Mouse (Mus musculus) adrenal gland, postnatal 36 days (tissue): ENCODE data around the gene Pomt2. TPM values are rescaled to one million over a fixed set of nuclear protein-coding genes. Genes with fewer than 3 reads are reported as not detected.

Experiments
- DNase-seq, 2 experiments: peaks; one replicate each; pipeline ENCODE4 v3.0.0; 2021; ENCODE audit warnings: mixed read lengths in 1 of 2
- long read RNA-seq, 2 experiments: library from polyadenylated mRNA; stranded (forward); transcript quantifications; one replicate each; pipeline ENCODE4 v2.0.0; 2021; ENCODE audit warnings: borderline sequencing depth in 2 of 2
- total RNA-seq, 2 experiments: library from RNA; stranded (reverse); gene quantifications; 2 replicates each; pipeline ENCODE4 v1.2.3; 2021

The Pomt2 gene
- total RNA-seq: 10 to 100 TPM; 14.0 to 15.6 TPM
- long read RNA-seq, experiment 1, full-length matches to known transcripts: 2 of 4 reads
- long read RNA-seq, experiment 1, partial matches to known transcripts: 1 of 4 reads
- long read RNA-seq, experiment 1, other reads (novel, unspliced or antisense): 1 of 4 reads
- long read RNA-seq, experiment 2, full-length matches to known transcripts: 1 of 2 reads
- long read RNA-seq, experiment 2, partial matches to known transcripts: 1 of 2 reads
- long read RNA-seq, experiment 2, other reads (novel, unspliced or antisense): 0 of 2 reads

DNA sequence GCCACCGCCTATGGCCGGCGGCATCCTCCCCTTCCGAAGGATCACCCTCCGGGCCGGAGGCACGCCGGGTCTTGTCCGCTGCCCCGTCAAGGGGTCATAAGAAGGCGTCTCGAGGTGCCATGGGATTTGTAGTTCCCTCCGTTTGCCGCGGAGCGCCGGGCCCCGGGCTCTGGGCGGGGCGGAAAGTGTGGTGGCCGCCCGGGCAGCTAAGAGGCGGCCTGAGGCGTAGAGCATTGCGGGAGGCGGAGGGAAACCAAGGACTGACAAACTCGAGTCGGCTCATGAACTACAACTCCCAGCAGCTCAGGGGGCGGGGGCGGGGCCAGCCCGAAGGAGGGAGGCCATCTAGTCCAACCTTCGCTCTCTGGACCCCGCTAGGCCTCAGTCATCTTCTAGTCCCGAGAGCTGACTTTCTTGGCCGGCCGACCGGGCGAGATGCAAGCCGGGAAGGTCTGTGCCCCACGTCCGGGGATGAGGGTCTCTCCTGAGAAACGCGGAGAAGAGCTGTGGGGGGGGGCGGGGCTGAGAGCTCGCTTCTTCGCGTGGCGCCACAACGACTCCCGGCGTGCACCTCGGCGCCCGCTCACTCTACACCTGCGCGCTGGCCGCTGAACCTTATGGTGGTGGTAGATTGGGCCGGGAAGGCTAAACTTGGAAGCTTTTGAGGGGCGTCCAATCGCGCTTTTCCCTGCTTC, at the start of gene Pomt2:
TSS of gene Pomt2 (minus strand) at position 574 of the 695 bp plus-strand sequence.
- DNase-seq: peak; percentile 95 to 96

DNA sequence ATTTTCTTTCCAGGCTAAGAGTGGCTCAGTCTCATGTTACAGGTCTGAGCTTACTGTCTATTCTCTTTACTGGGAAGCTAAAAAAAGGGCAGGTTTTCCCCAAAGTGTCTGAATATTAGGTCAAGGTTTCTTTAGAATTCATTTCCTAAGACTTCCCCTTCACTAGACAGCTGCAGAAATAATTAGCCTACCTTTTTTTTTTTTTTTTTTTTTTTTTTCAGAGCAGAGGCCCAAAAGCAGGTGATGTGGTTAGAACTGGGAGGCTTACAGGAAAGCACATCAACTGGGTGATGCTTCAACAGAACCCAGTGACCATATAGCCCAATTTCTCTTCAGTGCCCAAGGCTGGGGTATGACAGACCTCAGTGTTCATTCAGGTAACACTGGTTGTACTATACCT, 48.5 kb upstream of the Pomt2 start:
- DNase-seq: no peak

DNA sequence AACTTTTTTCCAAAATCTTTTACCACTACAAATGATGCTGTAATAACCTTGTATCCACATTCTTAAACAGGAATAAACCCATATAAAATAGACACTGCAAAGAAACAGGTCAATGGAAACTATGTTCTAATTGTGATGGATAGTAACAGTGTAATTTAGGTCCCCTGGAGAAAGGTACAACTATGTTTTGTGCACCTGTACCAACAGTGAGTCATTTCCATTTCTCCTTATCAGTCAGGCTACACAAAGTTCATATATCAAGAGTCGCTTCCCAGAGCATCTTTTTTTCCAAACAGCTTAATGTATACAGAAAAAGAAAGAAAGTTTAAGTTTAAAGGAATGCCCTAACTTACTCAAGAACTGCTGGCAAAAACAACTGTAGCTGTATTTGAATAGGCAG, 47.3 kb upstream of the Pomt2 start:
- no peak for DNase-seq

DNA sequence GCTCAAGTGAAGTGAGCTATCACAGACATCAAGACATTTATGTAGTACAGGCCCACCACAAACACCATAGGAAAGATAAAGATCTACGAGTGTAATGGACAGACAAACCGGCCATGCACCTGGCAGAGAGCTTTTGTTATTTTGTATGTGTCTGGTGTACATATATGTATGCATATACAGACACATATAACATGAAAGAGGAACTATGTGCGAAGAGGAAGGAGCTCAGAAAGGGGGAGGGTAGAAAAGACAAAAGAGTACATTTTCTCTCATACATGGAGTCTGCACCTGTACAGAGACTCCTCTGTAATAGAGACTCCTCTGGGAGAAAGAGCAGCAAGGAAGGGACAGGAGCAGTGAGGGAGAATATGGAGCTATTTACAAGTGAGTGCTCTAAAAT, 45.2 kb upstream of the Pomt2 start:
- no peak for DNase-seq

DNA sequence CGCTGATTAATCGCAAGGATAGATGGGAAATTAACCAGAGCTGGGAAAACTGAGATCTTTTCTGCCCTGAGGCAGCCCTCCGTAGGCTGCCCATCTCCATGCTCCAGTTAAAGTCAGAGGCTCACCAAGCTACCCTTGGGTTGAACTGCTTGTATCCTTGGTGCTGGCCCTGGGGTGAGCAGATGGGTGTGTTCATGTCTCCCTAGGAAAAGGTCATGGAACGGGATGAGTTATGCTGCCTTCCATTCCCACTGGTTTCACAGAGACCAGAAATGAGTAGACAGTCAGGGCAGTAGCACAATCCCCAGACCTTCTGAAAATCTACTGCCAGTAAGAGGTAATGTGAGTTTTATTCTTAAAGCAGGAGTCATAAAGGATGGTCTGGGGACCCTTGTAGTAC, 29.9 kb upstream of the Pomt2 start:
- peak; percentile 64 to 71 for DNase-seq

DNA sequence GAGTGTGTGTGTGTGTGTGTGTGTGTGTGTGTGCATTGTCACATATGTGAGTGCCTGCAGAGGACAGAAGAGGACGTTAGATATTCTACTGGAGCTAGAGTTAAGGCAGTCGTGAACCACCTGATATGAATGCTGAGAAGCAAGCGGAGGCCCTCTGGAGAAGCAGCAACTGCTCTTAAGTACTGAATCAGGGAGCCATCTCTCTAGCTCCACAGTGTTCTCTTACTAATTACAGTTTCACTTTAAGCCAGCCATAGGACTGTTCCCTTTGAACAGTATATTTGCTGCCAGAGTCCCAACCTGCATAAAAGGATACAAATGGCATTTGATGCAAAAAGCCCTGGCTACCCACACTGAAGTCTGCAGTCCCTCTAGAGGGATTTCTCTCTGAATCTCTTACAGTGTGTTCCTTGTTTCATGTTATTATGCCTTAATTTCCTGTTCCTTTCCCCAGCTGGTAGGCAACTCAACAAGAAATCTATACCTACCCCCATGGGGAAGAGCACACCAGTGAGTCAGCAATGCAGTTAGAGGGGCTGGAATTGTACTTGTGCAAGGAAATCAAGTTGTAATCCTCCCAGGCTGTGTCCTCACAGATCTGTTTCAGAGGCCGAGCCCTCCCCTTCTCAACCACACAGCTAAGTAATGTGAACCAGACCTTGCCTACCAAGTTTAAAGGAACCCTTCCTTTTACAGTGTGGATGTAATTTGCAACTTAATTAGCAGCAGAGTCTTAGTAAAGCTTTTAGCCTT, 27.6 kb upstream of the Pomt2 start:
- no peak for DNase-seq

DNA sequence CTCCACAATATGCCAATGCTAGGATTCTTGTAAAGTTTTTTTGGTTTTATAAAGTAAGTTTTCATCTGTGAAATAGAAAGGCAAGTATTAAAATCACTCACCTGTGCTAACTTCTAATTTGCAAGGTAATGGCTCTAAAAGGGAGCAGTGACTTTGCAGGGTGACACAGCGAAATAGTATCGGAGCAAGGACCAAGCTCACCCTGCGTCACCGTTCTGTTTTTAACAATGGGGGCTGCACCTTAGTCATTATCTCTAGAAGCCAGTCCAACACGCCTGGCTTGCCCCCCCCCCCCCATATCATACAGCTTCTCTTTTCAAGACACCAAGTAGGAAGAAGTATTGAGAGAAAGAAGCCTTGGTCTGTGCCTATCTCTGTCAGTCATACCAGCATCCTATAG, 13.0 kb upstream of the Pomt2 start:
- no peak for DNase-seq

DNA sequence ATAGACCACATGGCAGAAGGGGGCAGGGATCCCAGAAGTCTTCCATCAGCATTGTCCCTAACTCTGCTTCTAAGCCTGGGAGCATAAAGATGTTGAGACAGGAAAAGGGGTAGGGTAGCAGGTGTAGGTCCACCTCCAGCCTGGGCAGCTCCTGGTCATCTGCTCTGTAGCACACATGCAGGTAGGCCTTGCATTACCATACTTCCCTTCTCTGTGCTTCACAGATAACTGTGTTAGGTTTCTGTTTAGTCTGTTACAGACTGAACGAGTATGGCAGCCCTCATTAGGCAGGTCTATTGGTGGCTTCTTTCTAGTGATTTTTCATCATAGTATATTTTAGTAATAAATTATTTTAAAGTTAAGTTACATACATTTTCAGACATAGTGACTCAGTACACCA, 12.5 kb upstream of the Pomt2 start:
- DNase-seq: no peak

DNA sequence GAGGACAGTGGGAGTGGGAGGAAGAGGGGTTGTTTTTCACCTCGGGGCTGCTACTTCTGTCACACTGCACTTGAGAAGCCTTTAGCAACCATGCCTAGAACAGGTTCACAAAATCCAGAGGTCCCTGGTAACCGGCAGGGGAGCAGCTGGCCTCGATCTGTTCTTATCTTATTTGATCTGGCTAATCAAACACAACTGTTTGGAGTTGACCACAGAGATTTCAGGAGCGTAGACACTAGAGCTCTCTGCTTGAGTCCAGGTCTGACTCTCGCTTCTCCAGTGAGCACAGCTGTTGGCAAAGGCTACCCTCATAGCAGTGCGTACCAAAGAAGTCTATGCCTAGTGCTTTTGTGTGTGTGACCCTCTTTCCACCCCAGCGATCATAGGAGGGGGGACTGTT, 10.3 kb upstream of the Pomt2 start:
- no peak for DNase-seq

DNA sequence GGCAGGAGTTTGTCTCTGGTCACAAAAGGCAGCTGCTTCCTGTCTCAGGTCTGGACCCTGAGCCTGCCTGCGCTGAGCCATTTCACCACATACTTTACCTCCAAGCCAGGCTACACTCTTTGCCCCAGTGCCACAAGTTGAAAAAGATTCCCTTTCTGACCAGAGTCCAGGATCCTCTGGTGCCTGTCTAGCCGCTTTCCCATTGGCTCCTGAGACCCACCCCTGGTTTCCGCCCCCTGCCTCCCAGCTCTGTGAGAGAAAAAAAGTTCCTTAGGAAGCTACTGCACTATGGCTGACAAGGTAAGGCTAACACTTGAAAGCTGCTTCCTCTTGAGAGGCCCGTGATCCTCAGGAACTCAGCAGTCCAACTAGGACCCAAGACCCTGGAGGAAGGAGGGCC, 9.6 kb upstream of the Pomt2 start:
- peak; percentile 24 to 48 for DNase-seq

DNA sequence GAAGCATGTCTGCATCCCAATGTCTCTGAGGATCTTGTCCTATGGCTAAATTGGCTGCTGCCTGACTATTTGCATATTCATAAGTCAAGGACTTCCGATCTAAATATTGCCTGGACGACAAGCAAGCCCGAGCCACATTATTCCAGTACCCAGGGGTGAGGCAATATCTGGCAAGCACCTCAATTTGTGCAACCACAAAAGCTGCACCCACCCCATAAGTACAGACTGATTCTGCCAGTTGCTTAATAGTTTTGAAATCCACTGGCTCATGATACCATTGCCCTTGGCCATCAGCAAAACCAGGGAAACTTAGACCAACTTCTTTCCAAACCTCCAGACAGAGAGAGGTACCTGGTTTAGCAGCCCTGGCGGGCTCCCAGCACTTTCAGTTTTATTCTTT, 6.7 kb upstream of the Pomt2 start:
- DNase-seq: peak; percentile 49 to 66

DNA sequence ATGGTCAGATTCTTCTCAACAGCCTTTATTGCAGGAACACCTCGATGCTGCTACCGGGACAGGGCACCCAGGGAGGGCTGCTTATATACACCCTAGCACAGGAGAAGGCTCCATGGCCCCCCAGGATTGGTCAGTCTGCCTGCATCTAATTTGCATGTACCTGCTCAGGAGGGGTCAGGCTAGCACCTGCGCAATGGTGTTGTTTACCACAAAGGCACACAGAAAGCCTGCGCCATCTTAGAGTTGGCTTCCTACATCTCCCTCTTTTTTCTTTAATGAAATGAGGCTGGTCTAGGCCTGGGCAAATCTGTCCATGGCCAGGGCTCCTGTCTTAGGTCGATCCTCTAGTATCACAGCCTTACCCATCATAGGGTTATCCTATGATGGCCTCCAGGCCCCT, 1.7 kb upstream of the Pomt2 start:
- DNase-seq: no peak

DNA sequence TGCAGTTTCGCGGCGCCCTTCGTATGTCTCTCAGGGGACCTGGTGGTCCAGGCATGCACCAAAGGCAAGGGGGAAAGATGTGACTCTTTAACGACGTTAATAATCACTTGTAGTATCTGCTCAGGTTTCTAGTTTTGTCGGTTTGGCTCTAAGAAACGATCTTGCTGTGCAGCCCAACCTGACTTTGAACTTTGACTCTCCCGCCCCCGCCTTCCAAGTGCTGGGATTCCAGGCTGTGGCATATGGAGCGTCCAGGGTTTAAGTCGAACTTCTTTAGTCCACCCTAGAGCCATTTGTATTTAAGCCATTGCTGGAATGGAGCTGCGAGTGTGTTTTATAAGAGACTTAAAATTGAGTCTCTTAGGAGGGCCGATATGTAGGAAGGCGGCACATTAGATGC, 368 bp upstream of the Pomt2 start:
- DNase-seq: peak in 1 of 2 experiments; percentile 28

DNA sequence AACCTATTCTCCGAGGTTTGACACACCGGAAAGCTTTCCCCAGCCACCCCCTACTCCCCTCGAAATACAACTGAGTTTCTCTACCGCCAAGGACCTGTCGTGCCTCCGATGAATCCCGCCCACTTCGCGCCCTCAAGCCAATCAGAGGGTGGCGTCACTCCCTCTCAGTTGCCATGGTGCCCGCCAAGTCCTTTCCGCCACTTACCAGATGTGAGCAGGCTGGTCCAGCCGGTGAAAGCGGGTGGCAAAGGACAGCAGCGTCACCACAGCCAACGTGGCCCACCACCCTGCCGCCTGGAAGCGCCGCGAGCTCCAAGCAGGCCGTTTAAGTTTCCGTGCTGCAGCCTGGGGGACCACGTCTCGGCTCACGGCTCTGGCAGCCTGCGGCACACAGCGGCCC, 802 bp downstream of the Pomt2 start, which contains the start of gene Gstz1:
TSS of gene Gstz1 (plus strand) at position 200 of the 400 bp plus-strand sequence.
- peak; percentile 91 for DNase-seq

DNA sequence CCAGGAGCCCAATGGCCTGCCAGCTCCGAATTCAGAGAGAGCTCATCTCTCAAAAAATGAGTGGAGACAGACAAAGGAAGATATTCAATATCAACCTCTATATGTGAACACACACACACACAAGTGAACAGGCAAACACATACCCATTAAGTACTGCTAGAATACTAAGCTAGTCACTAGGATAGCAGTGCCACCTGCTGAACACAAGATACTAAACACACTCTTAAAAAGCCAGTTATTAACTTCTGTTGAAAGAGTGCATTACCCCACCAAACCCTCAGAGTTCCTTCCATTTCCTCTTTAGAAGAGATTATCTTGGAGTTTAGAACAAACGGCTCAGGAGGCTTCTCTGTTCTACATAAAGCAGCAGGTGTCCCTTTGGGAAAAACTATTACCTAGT, 5.6 kb downstream of the Pomt2 start:
- DNase-seq: no peak

DNA sequence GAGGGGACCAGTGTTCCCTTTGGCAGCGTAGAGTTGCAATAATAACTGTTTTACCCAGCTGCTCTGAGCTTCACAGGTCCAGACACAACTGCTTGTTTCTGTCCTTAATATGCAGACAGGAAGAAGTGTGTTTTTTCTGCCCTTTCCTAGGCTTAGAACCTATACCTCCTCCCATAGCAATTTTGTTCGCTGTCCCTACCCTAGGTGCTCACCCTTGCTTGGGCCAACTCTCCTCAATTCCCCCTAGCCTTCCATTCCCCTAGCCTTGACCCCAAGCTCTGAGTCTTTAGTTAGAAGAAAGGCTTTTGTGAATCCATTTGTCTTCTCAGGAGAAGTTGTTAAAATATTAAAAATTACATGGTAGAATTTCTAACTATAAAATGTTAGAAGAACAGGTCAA, 9.0 kb downstream of the Pomt2 start:
- no peak for DNase-seq

DNA sequence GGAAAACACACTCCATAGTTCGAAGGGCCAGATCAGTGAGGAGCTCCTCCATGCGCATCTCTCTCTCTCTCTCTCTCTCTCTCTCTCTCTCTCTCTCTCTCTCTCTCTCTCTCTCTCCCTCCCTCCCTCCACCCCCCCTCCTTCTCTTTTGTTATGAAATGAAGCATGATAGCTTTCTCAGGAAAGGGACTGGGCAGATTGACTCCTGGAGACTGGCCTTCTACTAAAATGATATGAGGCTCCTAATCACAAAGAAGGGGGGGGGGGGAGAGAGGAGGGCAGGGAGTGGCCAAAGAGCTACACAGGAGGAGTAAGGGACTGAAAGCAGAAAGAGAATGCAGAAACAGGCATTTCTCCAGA, 9.4 kb downstream of the Pomt2 start:
- no peak for DNase-seq

DNA sequence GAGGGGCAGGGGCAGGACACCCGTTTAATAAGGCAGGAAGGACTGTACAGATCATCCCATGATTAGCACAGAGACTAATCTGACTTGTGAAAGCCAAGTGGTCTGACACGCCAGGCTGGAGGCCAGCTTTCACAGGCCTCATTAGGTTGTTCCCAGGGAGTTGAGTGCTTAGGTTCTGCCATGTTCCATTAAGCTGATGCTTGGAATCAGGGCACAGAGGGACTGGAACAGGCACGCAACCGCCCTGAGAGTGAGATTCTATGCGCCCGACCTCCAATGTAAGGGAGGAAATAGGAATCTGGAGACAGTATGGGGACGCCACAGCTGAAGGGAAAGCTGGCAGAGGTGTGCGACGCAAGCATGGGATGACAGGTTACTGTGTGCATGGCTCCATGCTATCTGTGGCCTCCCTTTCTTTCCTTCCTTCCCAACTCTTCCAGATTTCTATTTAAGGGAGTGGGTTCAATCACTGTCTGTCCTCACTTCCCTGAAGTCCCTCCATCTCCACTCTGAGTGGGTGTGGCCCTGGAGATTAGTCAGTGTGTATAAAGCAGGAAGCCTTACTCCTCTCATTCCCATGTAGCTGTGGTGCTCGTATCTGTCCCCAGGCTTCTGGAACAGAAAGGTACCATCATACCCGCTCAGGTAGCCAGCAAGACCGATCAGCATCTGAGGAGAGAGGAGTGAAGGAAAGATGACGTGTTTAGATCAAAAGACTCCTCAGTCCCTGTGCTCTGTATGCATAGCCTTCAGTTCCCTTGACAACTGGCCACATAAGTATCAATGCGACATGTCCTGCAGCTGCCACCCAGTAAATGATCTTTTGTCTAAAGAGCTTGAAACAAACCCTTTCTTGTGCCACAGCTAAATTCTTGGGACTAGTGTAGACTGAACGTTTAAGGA, 10.1 kb downstream of the Pomt2 start:
- no peak for DNase-seq

DNA sequence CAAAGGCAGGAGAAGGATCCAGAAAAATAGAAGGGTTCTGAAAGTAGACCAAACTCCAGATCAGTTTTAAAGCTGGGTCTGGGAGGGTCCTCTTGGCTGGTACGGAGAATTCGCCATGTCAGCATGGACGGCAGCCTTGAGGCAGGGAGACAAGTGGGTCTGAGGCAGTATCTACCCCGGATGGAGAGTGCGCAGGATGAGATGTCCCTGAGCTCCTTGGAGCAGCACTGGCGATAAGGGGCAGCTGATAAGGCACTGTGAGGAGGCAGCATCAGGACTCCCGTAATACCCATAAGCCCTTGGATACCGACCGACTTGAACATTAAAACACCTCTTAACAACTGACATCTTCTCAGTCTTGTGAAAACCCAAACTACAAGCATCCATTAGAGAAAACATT, 15.0 kb downstream of the Pomt2 start:
- DNase-seq: no peak

DNA sequence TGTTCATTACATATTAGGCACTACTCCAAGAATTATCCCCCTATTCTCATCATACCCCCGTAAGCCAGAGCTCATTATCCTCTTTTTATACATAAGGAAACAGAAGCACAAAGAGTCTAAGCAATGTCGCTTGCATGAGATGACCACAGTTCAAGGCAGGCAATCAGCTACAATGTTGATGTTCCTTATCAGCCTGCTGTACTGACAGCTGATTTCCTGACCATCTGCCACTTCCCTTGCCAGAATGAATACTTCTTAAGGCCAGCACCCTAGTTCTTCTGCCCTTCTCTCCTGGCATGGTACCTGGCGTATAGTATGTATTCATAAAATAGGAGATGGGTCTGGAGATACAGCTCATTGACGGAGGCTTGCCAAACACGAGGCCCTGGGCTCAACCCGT, 15.6 kb downstream of the Pomt2 start:
- DNase-seq: no peak

DNA sequence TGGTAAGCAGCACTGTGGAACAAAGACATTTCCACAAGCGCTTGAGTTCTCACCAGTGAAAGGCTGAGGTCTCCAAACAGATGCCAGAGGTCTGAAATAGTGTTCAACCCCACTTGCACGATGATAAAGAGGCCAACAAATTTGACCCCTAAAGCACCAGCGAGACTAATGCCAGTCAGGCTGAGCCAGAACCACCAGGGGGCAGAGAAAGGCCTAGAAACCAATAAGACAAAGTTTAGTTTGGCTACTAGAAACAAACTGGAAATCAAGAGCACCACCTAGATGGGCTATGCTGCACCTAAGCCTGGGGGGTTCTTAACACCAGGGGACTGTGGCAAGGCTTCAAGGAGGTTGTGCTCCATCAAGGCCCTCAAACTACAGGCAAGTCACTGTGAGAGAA, 16.1 kb downstream of the Pomt2 start:
- DNase-seq: peak; percentile 43 to 73

DNA sequence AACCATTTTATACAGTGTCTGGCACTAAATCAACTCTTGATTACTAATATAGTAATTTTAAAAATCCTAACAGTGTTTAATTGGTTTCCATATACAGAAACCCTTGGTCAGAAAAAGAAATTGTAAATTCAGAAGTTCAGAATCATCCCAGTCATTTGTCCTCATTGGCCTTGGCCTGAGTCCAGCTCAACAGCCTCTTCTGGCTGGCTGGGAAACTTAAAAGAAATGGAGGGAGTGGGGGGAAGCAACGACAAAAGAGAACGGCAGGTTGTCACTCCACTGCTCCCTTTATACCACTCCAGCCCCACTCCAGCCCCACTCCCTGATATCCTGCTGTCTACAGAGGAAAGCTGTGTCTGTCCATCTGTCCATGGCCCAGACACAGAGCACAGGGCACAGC, 16.6 kb downstream of the Pomt2 start:
- peak; percentile 53 to 55 for DNase-seq
